Mouse (Mus musculus): ENCODE measurements around the gene Grap2. TPM values are rescaled to one million over a fixed set of nuclear protein-coding genes. Genes with fewer than 3 reads are reported as not detected.

Gene Grap2
- total and polyA plus RNA-seq, 3 experiments, result 2.8 to 21.1 (median 4.6) TPM

DNA sequence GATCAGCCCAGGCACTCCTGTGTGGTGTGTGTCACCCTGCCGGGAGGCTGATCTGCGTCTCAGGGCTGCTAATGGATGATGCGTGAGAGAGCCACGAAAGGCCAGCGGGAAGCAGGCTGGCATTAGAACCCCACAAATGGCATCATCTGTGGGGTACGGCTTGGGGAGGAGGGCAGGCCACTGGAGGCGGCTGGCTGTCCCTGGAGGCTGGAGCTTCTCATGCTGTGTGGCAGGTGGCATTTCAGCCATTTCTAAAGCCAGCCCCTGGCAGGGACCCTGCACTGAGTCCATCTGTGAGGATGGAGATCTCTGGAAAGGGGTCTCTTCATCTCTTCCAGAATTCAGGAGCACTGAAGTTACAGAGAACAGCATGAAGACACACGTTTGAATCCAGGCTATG, 48.0 kb downstream of the Grap2 start:
- ATAC-seq (ENCODE audit: extremely low read depth, insufficient number of reproducible peaks, low FRiP score, poor library complexity, severe bottlenecking), result no peak
- Histone ChIP-seq H3K4me3 (ENCODE audit: low read depth, low read length) (no peak overlapping the region; the same call in 1 of the 2 replicates), H3K36me3 (replicated peaks) (no peaks in the 10 kb centered on the region), H3K27me3 (ENCODE audit: insufficient read depth, low read length) (peaks cover 31% of the 10 kb centered on the region), H3K4me1 (ENCODE audit: insufficient read depth, low read depth, low read length) (peaks cover 63% of the 10 kb centered on the region), H3K9me3 (replicated peaks) (no peaks in the 10 kb centered on the region)
- DNase-seq (ENCODE audit: low spot score), result no peak
- TF ChIP-seq TAL1 (conservative IDR thresholded peaks at IDR 0.05; ENCODE audit: low read depth, low read length), result no peak
- TF ChIP-seq CTCF (IDR thresholded peaks at IDR 0.05; ENCODE audit: low read depth, low read length), result no peak
- no peak for TF ChIP-seq GATA2 (IDR thresholded peaks at IDR 0.05; ENCODE audit: borderline replicate concordance, low read depth, low read length)
- TF ChIP-seq POLR2AphosphoS5 (IDR thresholded peaks at IDR 0.05; ENCODE audit: insufficient replicate concordance, low read depth, low read length), result no peak
- no peak for TF ChIP-seq GATA1 (IDR thresholded peaks at IDR 0.05; ENCODE audit: borderline replicate concordance, low read length)

DNA sequence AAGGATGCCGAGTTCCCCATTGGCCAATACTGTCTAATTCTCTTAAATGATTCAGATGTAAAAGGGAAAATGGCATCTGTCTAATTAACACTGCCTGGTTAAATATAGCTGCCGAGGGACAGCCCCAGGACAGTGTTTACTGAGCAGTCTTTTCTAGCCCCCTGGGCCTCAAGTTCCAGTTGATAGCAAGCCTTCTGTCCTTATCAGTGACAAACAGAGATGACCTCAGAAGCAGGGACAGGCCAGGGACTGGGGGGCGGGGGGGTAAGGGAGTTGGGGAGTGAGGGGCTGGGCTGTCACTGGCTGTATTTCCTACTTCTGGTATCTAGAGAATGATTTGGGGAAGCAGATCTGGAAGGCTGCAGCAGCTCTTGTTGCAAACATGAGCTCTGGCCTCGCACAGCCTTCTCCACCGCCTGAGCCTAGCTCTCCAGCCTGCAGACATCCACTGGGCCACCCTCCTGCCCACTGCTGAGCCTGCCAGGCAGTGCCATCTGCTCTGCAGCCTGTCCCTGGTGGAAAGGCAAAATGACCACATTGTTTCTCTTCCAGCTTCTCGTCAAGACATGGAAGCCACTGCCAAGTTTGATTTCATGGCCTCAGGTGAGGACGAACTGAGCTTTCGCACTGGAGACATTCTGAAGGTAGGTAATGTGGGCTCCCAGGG, 50.9 kb downstream of the Grap2 start:
- H3K9me3 ChIP-seq (replicated peaks), result no peaks in the 10 kb centered on the region; the same call in 1 of the 2 replicates
- peak; percentile 74 for TF ChIP-seq TAL1 (conservative IDR thresholded peaks at IDR 0.05; ENCODE audit: low read depth, low read length)
- no peak for TF ChIP-seq POLR2AphosphoS5 (IDR thresholded peaks at IDR 0.05; ENCODE audit: insufficient replicate concordance, low read depth, low read length)
- peaks cover 63% of the 10 kb centered on the region for H3K4me1 ChIP-seq (ENCODE audit: insufficient read depth, low read depth, low read length)
- H3K4me3 ChIP-seq (ENCODE audit: low read depth, low read length), result peak overlapping the region; percentile 69; the same call in 1 of the 2 replicates
- peak; percentile 85 for ATAC-seq (ENCODE audit: extremely low read depth, insufficient number of reproducible peaks, low FRiP score, poor library complexity, severe bottlenecking)
- no peaks in the 10 kb centered on the region for H3K36me3 ChIP-seq (replicated peaks)
- DNase-seq (ENCODE audit: low spot score), result peak; percentile 60
- H3K27me3 ChIP-seq (ENCODE audit: insufficient read depth, low read length), result peaks cover 43% of the 10 kb centered on the region

DNA sequence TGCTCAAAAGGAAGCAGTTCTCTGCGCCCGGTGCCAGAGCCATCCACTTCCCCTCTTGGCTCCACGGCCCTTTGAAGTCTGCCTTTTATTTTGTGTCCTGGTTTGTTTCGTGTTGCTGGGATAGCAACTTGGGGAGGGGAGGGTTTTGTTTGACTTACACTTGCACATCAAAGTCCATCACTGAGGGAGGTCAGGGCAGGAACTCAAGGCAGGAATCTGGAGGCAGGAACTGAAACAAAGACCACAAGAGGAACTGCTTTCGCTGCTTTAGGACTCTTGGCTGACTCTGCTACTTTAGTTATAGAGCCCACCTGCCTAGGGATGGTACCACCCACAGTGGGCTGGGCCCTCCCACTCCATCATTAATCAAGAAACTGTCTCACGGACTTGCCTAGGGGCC, 54.1 kb downstream of the Grap2 start:
- Histone ChIP-seq H3K4me3 (ENCODE audit: low read depth, low read length) (no peak overlapping the region), H3K36me3 (replicated peaks) (no peaks in the 10 kb centered on the region), H3K9me3 (replicated peaks) (no peaks in the 10 kb centered on the region; the same call in 1 of the 2 replicates), H3K27me3 (ENCODE audit: insufficient read depth, low read length) (peaks cover 64% of the 10 kb centered on the region), H3K4me1 (ENCODE audit: insufficient read depth, low read depth, low read length) (peaks cover 39% of the 10 kb centered on the region)
- DNase-seq (ENCODE audit: low spot score), result no peak
- no peak for ATAC-seq (ENCODE audit: extremely low read depth, insufficient number of reproducible peaks, low FRiP score, poor library complexity, severe bottlenecking)
- TF ChIP-seq TAL1 (conservative IDR thresholded peaks at IDR 0.05; ENCODE audit: low read depth, low read length) (no peak), POLR2AphosphoS5 (IDR thresholded peaks at IDR 0.05; ENCODE audit: insufficient replicate concordance, low read depth, low read length) (no peak), GATA1 (IDR thresholded peaks at IDR 0.05; ENCODE audit: borderline replicate concordance, low read length) (no peak), CTCF (IDR thresholded peaks at IDR 0.05; ENCODE audit: low read depth, low read length) (no peak), GATA2 (IDR thresholded peaks at IDR 0.05; ENCODE audit: borderline replicate concordance, low read depth, low read length) (no peak)

DNA sequence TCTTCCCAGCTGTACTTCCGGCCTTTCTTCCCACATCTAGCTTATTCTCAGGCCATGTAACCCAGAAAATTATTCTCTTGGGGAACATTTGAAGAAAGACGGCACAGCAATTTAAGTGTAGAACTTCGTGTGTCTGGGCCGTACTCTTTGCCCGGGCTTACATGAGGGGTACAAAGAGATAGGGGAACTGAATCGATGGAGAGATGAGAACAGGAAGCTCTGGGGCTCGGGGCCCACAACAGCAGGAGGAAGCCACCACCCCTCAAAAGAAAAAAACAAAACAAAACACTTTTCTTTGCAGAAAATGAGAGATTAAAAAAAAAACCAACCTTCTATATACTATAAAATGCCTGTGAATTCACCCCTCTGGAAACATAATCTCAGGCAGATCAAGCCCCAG, 57.8 kb downstream of the Grap2 start:
- no peak for ATAC-seq (ENCODE audit: extremely low read depth, insufficient number of reproducible peaks, low FRiP score, poor library complexity, severe bottlenecking)
- Histone ChIP-seq H3K36me3 (replicated peaks) (no peaks in the 10 kb centered on the region), H3K9me3 (replicated peaks) (no peaks in the 10 kb centered on the region; the same call in 1 of the 2 replicates), H3K4me3 (ENCODE audit: low read depth, low read length) (no peak overlapping the region), H3K27me3 (ENCODE audit: insufficient read depth, low read length) (peaks cover 87% of the 10 kb centered on the region), H3K4me1 (ENCODE audit: insufficient read depth, low read depth, low read length) (peaks cover 13% of the 10 kb centered on the region)
- TF ChIP-seq TAL1 (conservative IDR thresholded peaks at IDR 0.05; ENCODE audit: low read depth, low read length), result no peak
- TF ChIP-seq GATA1 (IDR thresholded peaks at IDR 0.05; ENCODE audit: borderline replicate concordance, low read length), result no peak
- no peak for TF ChIP-seq POLR2AphosphoS5 (IDR thresholded peaks at IDR 0.05; ENCODE audit: insufficient replicate concordance, low read depth, low read length)
- TF ChIP-seq CTCF (IDR thresholded peaks at IDR 0.05; ENCODE audit: low read depth, low read length), result no peak
- no peak for TF ChIP-seq GATA2 (IDR thresholded peaks at IDR 0.05; ENCODE audit: borderline replicate concordance, low read depth, low read length)
- DNase-seq (ENCODE audit: low spot score), result no peak

DNA sequence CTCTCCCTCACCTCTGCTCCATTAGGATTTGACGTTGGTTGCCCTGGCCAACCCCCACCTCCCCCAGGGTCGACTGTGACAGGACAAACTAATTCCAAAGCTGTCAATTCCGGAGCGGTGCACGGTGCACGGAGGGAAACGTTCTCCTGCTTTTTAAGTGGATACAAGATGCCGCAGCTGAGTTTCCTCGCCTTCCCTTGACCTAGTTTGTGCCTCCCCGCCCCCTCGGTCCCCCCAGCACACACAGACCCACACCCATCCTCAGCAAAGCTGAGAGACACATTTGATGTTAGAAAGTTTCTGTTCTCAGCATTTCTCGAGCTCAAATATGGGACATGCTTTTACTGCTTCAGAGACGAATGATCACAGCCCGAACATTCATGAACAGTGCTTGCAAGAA, 58.3 kb downstream of the Grap2 start:
- Histone ChIP-seq H3K4me1 (ENCODE audit: insufficient read depth, low read depth, low read length) (peaks cover 15% of the 10 kb centered on the region), H3K4me3 (ENCODE audit: low read depth, low read length) (no peak overlapping the region), H3K27me3 (ENCODE audit: insufficient read depth, low read length) (peaks cover 86% of the 10 kb centered on the region), H3K36me3 (replicated peaks) (no peaks in the 10 kb centered on the region), H3K9me3 (replicated peaks) (no peaks in the 10 kb centered on the region; the same call in 1 of the 2 replicates)
- DNase-seq (ENCODE audit: low spot score) (no peak), ATAC-seq (ENCODE audit: extremely low read depth, insufficient number of reproducible peaks, low FRiP score, poor library complexity, severe bottlenecking) (no peak)
- TF ChIP-seq CTCF (IDR thresholded peaks at IDR 0.05; ENCODE audit: low read depth, low read length), result no peak
- TF ChIP-seq TAL1 (conservative IDR thresholded peaks at IDR 0.05; ENCODE audit: low read depth, low read length), result no peak
- no peak for TF ChIP-seq POLR2AphosphoS5 (IDR thresholded peaks at IDR 0.05; ENCODE audit: insufficient replicate concordance, low read depth, low read length)
- TF ChIP-seq GATA2 (IDR thresholded peaks at IDR 0.05; ENCODE audit: borderline replicate concordance, low read depth, low read length), result no peak
- no peak for TF ChIP-seq GATA1 (IDR thresholded peaks at IDR 0.05; ENCODE audit: borderline replicate concordance, low read length)

DNA sequence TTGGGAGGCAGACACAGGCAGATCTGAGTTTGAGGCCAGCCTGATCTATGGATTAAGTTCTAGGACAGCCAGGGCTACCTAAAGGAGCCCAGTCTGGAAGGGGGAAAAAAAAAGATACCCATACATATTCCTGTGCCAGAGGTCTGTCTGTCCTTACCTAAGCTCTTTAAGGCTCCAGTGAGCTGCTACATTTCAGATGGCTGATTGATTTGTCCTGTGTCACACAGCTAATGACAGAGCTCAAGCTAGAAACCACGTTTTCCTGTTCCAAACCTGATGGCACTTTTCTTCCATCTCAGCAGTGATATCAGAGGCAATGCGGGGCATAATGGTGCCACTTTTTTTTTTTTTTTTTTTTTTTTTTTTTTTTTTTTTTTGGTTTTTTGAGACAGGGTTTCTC, 58.9 kb downstream of the Grap2 start:
- Histone ChIP-seq H3K27me3 (ENCODE audit: insufficient read depth, low read length) (peaks cover 86% of the 10 kb centered on the region), H3K4me3 (ENCODE audit: low read depth, low read length) (no peak overlapping the region), H3K9me3 (replicated peaks) (no peaks in the 10 kb centered on the region; the same call in 1 of the 2 replicates), H3K36me3 (replicated peaks) (no peaks in the 10 kb centered on the region), H3K4me1 (ENCODE audit: insufficient read depth, low read depth, low read length) (peaks cover 18% of the 10 kb centered on the region)
- DNase-seq (ENCODE audit: low spot score) (no peak), ATAC-seq (ENCODE audit: extremely low read depth, insufficient number of reproducible peaks, low FRiP score, poor library complexity, severe bottlenecking) (no peak)
- TF ChIP-seq CTCF (IDR thresholded peaks at IDR 0.05; ENCODE audit: low read depth, low read length), result no peak
- TF ChIP-seq TAL1 (conservative IDR thresholded peaks at IDR 0.05; ENCODE audit: low read depth, low read length), result no peak
- TF ChIP-seq POLR2AphosphoS5 (IDR thresholded peaks at IDR 0.05; ENCODE audit: insufficient replicate concordance, low read depth, low read length), result no peak
- no peak for TF ChIP-seq GATA1 (IDR thresholded peaks at IDR 0.05; ENCODE audit: borderline replicate concordance, low read length)
- TF ChIP-seq GATA2 (IDR thresholded peaks at IDR 0.05; ENCODE audit: borderline replicate concordance, low read depth, low read length), result no peak

All from G1E (cell line).